Mouse (Mus musculus): ENCODE data around the gene Kansl3. TPM values are rescaled to one million over a fixed set of nuclear protein-coding genes. Genes with fewer than 3 reads are reported as not detected.

Gene Kansl3
- polyA plus RNA-seq, 1 experiment from 2014 or later, result 46.2 TPM

DNA sequence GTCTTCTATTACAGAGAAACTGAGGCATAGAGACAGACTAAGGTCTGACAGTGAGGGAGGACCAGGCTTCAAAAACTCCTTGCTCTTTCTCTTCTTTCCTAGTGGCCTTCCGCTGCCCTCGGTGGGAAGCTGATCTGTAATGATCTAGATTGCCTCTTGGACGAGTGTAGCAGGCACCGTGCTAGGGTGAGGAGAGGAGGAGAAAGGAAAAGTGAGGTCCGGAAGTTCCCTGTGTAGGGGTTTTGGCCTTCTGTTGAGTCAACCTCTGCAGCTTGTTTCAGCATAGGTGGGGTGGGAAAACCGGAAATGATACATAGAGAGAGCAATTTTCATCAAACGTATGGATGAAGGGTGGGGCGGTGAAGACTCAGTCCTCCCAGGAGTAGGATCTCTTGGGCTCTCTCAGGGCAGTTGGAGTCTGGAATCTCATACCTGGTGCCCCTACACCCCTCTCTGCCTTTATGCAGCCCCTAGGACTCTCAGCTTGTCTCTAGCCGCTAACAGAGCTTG, 60.0 kb downstream of the Kansl3 start:
- no peaks in the 10 kb centered on the region for H3K27me3 ChIP-seq (ENCODE audit: control insufficient read depth, insufficient read depth, low read length)
- no peaks in the 10 kb centered on the region for H3K36me3 ChIP-seq (ENCODE audit: control insufficient read depth, insufficient read depth, low read length)
- peak overlapping the region; percentile 64; the same call in 1 of the 2 replicates for H3K4me3 ChIP-seq (ENCODE audit: low read length)
- H3K9ac ChIP-seq (ENCODE audit: low read depth, low read length), result no peak overlapping the region
- H3K9me3 ChIP-seq (ENCODE audit: control insufficient read depth, low read length), result no peaks in the 10 kb centered on the region
- H3K4me2 ChIP-seq (replicated peaks; ENCODE audit: low read depth, low read length), result peak overlapping the region; percentile 92
- H3K27ac ChIP-seq (ENCODE audit: low read depth, low read length), result no peak overlapping the region
- no peak for ATAC-seq (ENCODE audit: low FRiP score, low TSS enrichment)
- peaks cover 16% of the 10 kb centered on the region for H3K4me1 ChIP-seq (ENCODE audit: control insufficient read depth, insufficient read depth, low read length)
- WGBS, result 49% methylated on average over 9 of the region's 9 CpGs

DNA sequence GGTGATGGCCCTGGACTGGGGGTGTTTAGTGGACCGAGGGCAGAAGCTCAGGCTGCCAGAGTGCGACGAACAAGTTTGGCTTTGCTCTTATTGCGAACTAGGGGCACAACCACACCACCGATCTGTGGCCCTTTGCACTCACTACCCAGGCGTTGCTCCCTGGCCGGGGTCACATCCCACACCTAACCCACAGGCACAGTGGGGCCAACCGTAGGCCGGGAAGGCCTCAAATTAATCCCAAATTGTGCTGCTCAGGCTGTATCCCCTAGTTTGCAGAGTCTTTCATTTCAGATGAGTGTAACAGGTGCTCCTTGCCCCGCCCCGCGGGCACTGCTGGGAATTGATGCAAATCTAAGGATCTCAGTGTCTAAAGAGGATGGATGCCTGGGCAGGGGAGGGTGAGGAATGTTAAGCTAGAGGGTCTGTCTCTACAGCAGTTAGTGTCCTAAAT, 60.5 kb downstream of the Kansl3 start:
- no peak for ATAC-seq (ENCODE audit: low FRiP score, low TSS enrichment)
- Histone ChIP-seq H3K4me1 (ENCODE audit: control insufficient read depth, insufficient read depth, low read length) (peaks cover 16% of the 10 kb centered on the region), H3K4me3 (ENCODE audit: low read length) (peak overlapping the region; percentile 64), H3K27me3 (ENCODE audit: control insufficient read depth, insufficient read depth, low read length) (no peaks in the 10 kb centered on the region), H3K36me3 (ENCODE audit: control insufficient read depth, insufficient read depth, low read length) (no peaks in the 10 kb centered on the region), H3K27ac (ENCODE audit: low read depth, low read length) (no peak overlapping the region), H3K9me3 (ENCODE audit: control insufficient read depth, low read length) (no peaks in the 10 kb centered on the region), H3K4me2 (replicated peaks; ENCODE audit: low read depth, low read length) (peak overlapping the region; percentile 92), H3K9ac (ENCODE audit: low read depth, low read length) (peak overlapping the region; percentile 60; the same call in 1 of the 2 replicates)
- 2% methylated on average over 12 of the region's 12 CpGs for WGBS

DNA sequence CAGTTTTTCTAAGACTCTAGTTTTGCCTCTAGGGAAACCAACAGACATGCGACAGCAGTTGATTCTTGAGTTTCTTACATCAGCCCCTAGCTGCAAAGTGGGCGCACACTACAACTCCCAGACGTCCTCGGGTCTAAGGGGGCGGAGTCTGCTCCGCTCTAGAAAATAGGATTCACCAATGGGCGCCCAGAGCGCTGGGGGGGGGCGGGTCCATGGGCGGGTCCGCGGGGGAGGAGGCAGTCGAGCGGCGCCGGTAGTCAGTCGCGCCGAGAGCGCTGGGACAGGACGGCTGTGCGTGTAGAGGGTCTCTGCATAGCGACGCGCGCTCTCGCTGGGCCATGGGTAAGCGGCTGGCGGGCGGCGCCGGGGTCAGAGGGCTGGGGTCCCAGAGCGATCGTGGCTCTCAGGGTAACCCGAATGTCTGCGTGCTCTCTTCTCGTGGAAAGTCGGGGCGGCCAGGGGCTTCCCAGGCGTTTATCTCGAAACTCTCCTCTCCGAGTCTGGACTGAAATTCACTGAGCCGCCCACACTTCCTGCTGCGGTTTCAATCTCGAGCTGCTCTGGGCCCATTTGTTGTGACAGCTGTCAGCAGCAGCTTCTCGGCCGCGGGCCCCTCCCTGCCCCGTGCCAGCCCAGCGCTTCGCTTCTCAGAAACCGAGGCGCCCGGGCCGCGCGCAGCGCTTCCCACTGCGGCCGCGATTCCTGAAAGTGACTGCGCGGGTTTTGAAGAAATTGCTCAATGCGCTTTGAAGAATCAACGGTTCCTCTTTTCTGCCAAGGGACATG, 61.3 kb downstream of the Kansl3 start, which contains the start of gene Arid5a:
Gene Arid5a (plus strand): TSS at position 239 of the 786 bp plus-strand sequence.
- under 1% methylated on average over 64 of the region's 65 CpGs for WGBS
- H3K9ac ChIP-seq (ENCODE audit: low read depth, low read length), result peak within 1 kb of the TSS; percentile 60
- H3K4me3 ChIP-seq (ENCODE audit: low read length), result peak within 1 kb of the TSS; percentile 64
- no peaks in the 10 kb centered on the region for H3K27me3 ChIP-seq (ENCODE audit: control insufficient read depth, insufficient read depth, low read length)
- H3K4me2 ChIP-seq (replicated peaks; ENCODE audit: low read depth, low read length), result peak within 1 kb of the TSS; percentile 92
- H3K9me3 ChIP-seq (ENCODE audit: control insufficient read depth, low read length), result no peaks in the 10 kb centered on the region
- H3K36me3 ChIP-seq (ENCODE audit: control insufficient read depth, insufficient read depth, low read length), result no peaks in the 10 kb centered on the region
- peak; percentile 91 for ATAC-seq (ENCODE audit: low FRiP score, low TSS enrichment)
- H3K27ac ChIP-seq (ENCODE audit: low read depth, low read length), result peak within 1 kb of the TSS; percentile 24; the same call in 1 of the 2 replicates
- peaks cover 21% of the 10 kb centered on the region for H3K4me1 ChIP-seq (ENCODE audit: control insufficient read depth, insufficient read depth, low read length)

DNA sequence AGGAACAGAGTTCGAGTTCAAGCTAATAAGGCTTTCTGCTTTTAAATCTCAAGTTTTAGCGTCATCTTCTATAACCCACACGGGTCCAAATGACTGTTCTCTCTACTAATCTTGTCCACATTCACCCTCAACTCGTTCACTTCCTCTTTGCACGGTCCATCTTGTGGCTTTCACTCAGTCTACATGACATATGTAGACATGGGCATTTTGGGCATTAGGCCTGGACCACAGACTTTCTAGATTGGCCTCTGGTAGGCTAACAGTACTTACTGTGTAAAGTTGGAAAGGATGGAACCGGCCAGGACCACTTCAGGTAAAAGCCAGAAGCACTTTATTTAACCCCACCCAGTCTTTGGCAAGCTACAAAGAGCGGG, 61.9 kb downstream of the Kansl3 start:
- 70% methylated on average over 7 of the region's 7 CpGs for WGBS
- H3K9me3 ChIP-seq (ENCODE audit: control insufficient read depth, low read length), result no peaks in the 10 kb centered on the region
- H3K36me3 ChIP-seq (ENCODE audit: control insufficient read depth, insufficient read depth, low read length), result no peaks in the 10 kb centered on the region
- no peaks in the 10 kb centered on the region for H3K27me3 ChIP-seq (ENCODE audit: control insufficient read depth, insufficient read depth, low read length)
- ATAC-seq (ENCODE audit: low FRiP score, low TSS enrichment), result peak; percentile 11
- H3K4me1 ChIP-seq (ENCODE audit: control insufficient read depth, insufficient read depth, low read length), result peaks cover 21% of the 10 kb centered on the region
- no peak overlapping the region for H3K27ac ChIP-seq (ENCODE audit: low read depth, low read length)
- no peak overlapping the region for H3K9ac ChIP-seq (ENCODE audit: low read depth, low read length)
- no peak overlapping the region for H3K4me3 ChIP-seq (ENCODE audit: low read length)
- 0 out of 2 replicates have a peak overlapping the region, but pooled peaks have one; percentile 92 for H3K4me2 ChIP-seq (replicated peaks; ENCODE audit: low read depth, low read length)

DNA sequence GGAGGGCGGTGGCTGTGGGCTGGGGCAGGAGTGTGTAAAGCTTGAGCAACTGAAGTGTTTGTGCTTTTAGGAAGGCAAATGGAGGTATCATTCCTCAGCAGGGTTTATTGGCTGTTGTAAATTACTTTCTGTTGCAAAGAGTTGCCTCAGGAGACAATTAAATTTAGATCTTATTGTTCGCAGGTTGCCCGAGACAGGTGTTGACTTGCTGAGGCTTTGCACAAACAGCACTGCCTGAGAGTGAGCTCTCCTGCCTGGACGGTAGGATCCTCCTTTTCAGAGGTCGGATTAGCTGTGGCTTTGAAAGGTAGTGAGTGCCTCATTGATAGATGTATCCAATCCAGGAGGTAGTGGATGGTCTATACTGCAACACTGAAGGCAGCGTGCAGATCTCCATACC, 62.9 kb downstream of the Kansl3 start:
- 56% methylated on average over 6 of the region's 6 CpGs for WGBS
- Histone ChIP-seq H3K4me3 (ENCODE audit: low read length) (no peak overlapping the region), H3K9me3 (ENCODE audit: control insufficient read depth, low read length) (no peaks in the 10 kb centered on the region), H3K4me1 (ENCODE audit: control insufficient read depth, insufficient read depth, low read length) (peaks cover 21% of the 10 kb centered on the region), H3K36me3 (ENCODE audit: control insufficient read depth, insufficient read depth, low read length) (no peaks in the 10 kb centered on the region), H3K27me3 (ENCODE audit: control insufficient read depth, insufficient read depth, low read length) (no peaks in the 10 kb centered on the region), H3K27ac (ENCODE audit: low read depth, low read length) (no peak overlapping the region), H3K9ac (ENCODE audit: low read depth, low read length) (no peak overlapping the region), H3K4me2 (replicated peaks; ENCODE audit: low read depth, low read length) (no peak overlapping the region)
- ATAC-seq (ENCODE audit: low FRiP score, low TSS enrichment), result no peak

DNA sequence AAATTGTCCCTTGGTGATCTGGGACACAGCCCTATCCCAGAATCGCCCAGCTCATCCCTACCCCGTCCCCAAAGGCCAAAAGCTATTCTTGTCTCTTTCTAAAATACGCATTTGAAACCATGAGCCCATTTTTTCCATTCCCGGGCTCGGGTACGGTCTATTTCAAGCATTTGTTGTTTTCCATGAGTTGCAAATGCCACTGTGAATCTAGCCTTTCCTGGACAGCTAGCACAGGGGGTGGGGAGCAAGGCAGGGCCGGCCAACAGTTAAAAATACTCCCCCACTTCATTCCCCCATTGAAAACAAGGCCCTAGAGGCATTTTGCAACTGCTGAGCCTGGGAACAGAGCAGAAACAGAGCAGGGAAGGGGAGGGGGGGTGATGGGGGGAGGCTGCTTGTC, 64.2 kb downstream of the Kansl3 start:
- no peak overlapping the region for H3K9ac ChIP-seq (ENCODE audit: low read depth, low read length)

DNA sequence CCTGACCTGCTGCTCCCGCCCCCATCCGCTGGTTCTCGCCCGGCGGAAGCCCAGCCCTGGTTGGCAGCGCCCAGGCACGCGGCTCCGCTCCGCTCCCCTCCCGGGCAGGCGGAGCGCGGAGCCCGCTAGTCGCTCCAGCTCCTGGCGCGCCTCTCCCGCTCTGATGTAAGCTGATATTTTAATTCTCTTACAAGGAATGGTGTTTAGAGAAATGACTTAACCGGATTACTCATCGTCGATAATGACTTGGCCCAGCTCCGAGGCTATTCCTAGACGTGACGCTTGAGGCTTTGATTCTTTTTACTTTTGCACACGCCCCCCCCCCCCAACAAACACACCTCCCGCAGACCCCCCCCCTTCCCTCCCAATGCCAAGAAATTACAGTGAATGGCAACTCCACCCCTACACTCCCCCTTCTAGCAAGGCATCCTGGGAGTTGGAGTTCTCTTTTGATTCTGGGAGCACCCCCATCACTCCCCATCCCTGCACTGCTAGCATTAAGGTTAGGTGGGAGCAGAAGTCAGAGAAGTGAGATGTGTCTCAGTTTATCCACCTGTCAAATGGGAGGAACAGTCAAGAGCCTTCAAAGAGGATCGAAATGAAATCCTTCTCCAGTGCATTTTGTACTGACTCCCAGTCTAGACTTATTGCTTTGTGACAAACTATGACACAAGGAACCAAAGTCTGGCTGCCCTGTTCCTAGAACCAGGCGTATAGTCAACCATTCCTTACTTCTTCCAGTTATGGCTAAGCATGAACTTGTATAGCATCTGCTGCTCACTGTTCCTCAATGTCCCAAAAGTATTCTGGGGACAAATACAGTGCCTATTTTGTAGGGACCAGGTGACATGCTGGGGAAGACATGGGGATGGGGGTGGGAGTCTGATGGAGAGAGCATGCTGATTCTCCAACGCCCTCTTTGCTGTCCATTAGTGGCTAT, 65.3 kb downstream of the Kansl3 start:
- H3K4me3 ChIP-seq (ENCODE audit: low read length), result peak overlapping the region; percentile 31
- H3K4me1 ChIP-seq (ENCODE audit: control insufficient read depth, insufficient read depth, low read length), result peaks cover 11% of the 10 kb centered on the region
- peaks cover 1% of the 10 kb centered on the region; the same call in 1 of the 2 replicates for H3K27me3 ChIP-seq (ENCODE audit: control insufficient read depth, insufficient read depth, low read length)
- ATAC-seq (ENCODE audit: low FRiP score, low TSS enrichment), result 0 out of 2 replicates have a peak, but pooled peaks have one; percentile 22
- H3K36me3 ChIP-seq (ENCODE audit: control insufficient read depth, insufficient read depth, low read length), result no peaks in the 10 kb centered on the region
- no peaks in the 10 kb centered on the region for H3K9me3 ChIP-seq (ENCODE audit: control insufficient read depth, low read length)
- WGBS, result 10% methylated on average over 30 of the region's 30 CpGs
- no peak overlapping the region for H3K27ac ChIP-seq (ENCODE audit: low read depth, low read length)
- H3K4me2 ChIP-seq (replicated peaks; ENCODE audit: low read depth, low read length), result peak overlapping the region; percentile 68
- H3K9ac ChIP-seq (ENCODE audit: low read depth, low read length), result peak overlapping the region; percentile 55; the same call in 1 of the 2 replicates

More for the DNA sequence above, 64.2 kb downstream of the Kansl3 start:
- no peak for ATAC-seq (ENCODE audit: low FRiP score, low TSS enrichment)
- Histone ChIP-seq H3K4me3 (ENCODE audit: low read length) (no peak overlapping the region), H3K27ac (ENCODE audit: low read depth, low read length) (no peak overlapping the region), H3K4me2 (replicated peaks; ENCODE audit: low read depth, low read length) (no peak overlapping the region), H3K9me3 (ENCODE audit: control insufficient read depth, low read length) (no peaks in the 10 kb centered on the region), H3K36me3 (ENCODE audit: control insufficient read depth, insufficient read depth, low read length) (no peaks in the 10 kb centered on the region), H3K27me3 (ENCODE audit: control insufficient read depth, insufficient read depth, low read length) (no peaks in the 10 kb centered on the region), H3K4me1 (ENCODE audit: control insufficient read depth, insufficient read depth, low read length) (peaks cover 19% of the 10 kb centered on the region)
- WGBS, result 66% methylated on average over 7 of the region's 7 CpGs

DNA sequence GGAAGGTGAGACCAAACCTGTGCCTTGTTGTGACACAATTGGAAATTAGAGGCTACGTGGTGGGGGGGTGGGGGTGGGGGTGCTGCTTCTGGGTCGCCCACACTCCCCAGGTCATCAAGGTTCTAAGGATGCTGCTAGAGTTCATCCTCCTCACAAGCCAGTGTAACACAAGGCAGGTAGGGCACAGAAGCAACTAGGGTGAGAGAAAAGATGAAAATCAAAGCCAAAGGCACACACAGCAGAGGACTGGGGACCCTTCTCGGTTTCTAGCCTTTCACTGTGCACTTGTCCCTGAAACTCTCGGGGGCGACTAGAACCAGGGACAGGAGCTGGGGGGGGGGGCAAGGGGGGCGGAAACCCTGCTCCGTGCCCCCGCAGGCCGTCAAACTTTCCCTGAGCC, 66.0 kb downstream of the Kansl3 start:
- Histone ChIP-seq H3K36me3 (ENCODE audit: control insufficient read depth, insufficient read depth, low read length) (no peaks in the 10 kb centered on the region), H3K4me1 (ENCODE audit: control insufficient read depth, insufficient read depth, low read length) (0 out of 2 replicates have a peak, but pooled peaks cover 5% of the 10 kb centered on the region), H3K27ac (ENCODE audit: low read depth, low read length) (no peak overlapping the region), H3K9me3 (ENCODE audit: control insufficient read depth, low read length) (no peaks in the 10 kb centered on the region), H3K9ac (ENCODE audit: low read depth, low read length) (peak overlapping the region; percentile 55; the same call in 1 of the 2 replicates), H3K4me2 (replicated peaks; ENCODE audit: low read depth, low read length) (peak overlapping the region; percentile 68), H3K4me3 (ENCODE audit: low read length) (peak overlapping the region; percentile 31), H3K27me3 (ENCODE audit: control insufficient read depth, insufficient read depth, low read length) (peaks cover 8% of the 10 kb centered on the region)
- WGBS, result 11% methylated on average over 9 of the region's 9 CpGs
- ATAC-seq (ENCODE audit: low FRiP score, low TSS enrichment), result no peak
